Mouse (Mus musculus) C2C12 (cell line): ENCODE results near the gene Olfm4.

ENCODE experiments used
- CEBPB ChIP-seq: IDR thresholded peaks from one replicate; pipeline ENCODE4 v1.6.1; 2011; ENCODE audit warnings: low read depth, mild to moderate bottlenecking, control low read depth, moderate library complexity
- CTCF ChIP-seq: IDR thresholded peaks from one replicate; pipeline ENCODE4 v1.5.1; 2011; ENCODE audit not compliant: control insufficient read depth, insufficient read depth, insufficient read length
- MAX ChIP-seq: IDR thresholded peaks from one replicate; pipeline ENCODE4 v1.6.1; 2011; ENCODE audit warnings: mild to moderate bottlenecking, control low read depth
- MYOD1 ChIP-seq: IDR thresholded peaks from one replicate; pipeline ENCODE4 v1.6.1; 2011; ENCODE audit warnings: low read depth; ENCODE audit not compliant: control insufficient read depth, insufficient read length
- MYOG ChIP-seq: IDR thresholded peaks from one replicate; pipeline ENCODE4 v1.6.1; 2011; ENCODE audit not compliant: control insufficient read depth, insufficient read length; ENCODE audit errors: extremely low read depth
- USF1 ChIP-seq: IDR thresholded peaks from one replicate; pipeline ENCODE4 v1.6.1; 2011; ENCODE audit warnings: low read depth, mild to moderate bottlenecking, control low read depth, moderate library complexity

DNA sequence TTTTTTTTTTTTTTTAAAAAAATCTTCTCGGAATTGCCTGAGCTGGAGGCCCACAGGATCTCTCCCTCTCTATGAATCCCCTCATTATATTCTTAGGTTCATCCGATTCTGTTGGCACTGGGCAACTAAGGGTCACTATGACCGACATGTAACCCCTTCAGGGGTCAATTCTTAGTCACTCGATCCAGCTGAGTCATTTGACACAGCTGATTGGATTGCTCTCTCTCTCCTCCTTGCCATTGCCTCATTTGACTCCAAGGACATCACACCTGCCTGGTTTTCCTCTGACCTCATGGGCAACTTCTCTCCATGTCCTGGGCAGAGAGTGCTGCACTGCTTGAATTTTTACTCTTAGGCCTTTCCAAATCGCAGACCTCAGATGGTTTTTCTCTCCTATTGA, 6.7 kb downstream of the Olfm4 start:
- TF ChIP-seq CTCF, result no peak
- TF ChIP-seq CEBPB, result no peak
- no peak for TF ChIP-seq MAX
- TF ChIP-seq MYOD1, result no peak
- TF ChIP-seq USF1, result no peak
- TF ChIP-seq MYOG, result no peak
